Mouse (Mus musculus) brain, adult 2 months (tissue): Measurements from ENCODE around the gene B3gat1.

Experiments used
- DNase-seq: peaks from one replicate; pipeline ENCODE4 v3.0.0; 2011; ENCODE audit warnings: low read depth, low spot score

B3gat1 gene

GRCm38 (mm10) chr9:26776122-26776902, 42.8 kb downstream of the B3gat1 start:
- DNase-seq: peak; percentile 84

- no peak for DNase-seq
Measured at GRCm38 (mm10) chr9:26778421-26778820, 44.9 kb downstream of the B3gat1 start.

DNA sequence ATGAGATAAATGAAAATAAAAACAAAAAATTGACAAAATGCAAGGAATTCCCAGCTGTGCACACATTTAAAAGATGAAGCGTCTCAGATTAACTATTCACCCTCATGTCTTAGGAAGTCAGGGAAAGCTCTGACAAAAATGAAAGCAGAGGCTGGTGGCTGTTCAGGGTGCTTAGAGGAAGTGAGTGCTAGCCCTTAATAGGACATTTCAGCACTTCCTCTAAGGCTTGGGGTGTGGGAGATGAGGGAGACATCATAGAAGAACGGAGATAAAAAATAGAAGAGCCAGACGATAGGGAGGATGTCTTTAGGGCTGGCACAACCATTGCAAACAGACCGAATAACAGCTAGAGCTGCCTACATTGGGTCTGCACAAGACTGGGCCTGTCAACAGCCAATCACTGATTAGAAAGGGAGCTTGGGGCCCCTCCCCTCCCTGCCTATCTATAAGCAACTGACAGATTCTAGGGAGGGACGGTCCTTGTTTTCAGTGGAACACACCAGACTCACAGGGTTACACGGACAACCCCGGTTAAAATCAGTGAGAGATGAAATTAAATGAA, 50.0 kb downstream of the B3gat1 start:
- DNase-seq: peak; percentile 40

DNA sequence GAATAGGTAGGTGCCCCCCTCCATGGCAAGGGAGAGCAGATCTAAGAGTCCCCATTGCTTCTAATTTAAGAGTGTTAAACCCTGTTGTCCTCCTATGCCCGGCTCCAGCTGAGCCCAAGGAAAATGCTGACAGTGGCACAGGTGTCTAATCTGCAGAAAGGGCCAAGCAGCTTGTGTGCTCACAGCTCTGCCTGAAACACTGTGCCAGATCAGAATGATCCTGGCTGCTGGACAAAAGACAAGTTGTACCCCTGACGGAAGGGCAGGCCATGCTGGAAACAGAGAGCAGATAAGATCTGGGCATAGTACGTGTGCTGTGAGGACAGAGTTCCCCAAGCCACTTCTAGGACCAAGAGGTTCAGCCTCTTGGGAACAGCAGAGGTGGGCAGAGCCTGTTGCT, 59.3 kb downstream of the B3gat1 start:
- DNase-seq: peak; percentile 37

- DNase-seq: no peak
Measured at GRCm38 (mm10) chr9:26798205-26798604, 64.7 kb downstream of the B3gat1 start.

DNA sequence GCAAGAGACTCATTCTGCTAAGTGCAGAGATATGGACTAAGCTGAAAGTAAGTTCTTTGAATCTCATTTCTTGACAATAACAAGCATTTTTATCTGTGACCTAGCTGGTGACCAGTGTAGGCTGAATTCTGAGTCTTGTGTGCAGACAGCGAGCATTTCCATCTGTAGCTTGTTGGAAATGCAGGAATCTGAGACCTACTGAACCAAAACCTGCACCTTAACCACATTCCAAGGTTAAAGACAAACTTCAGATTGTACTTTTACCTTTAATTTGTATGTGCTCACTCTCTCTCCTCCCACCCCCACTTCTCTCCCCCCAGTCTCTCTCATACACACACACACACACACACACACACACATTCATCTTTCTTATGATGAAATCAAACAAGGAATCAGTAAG, 65.2 kb downstream of the B3gat1 start:
- DNase-seq: no peak

GRCm38 (mm10) chr9:26800357-26800756, 66.8 kb downstream of the B3gat1 start:
- DNase-seq: no peak

DNA sequence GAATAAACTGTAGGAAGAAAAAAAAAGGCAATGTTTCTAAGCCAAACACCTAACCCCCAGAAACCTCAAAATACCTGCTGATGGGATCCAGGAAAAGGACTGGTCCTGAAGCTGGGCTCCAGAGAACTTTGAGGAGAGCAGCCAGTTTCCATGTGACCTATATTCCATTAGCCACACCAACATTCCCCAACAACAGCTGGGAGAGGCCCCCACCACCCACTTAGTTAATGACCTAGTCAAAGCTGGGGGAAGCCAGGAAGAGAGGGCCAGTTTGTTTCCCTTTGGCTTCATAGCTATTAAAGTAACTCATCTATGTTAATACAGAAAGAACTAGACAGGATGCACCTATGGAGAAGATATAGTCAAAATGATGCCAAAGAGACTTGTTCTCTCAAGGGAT, 70.8 kb downstream of the B3gat1 start:
- no peak for DNase-seq

DNA sequence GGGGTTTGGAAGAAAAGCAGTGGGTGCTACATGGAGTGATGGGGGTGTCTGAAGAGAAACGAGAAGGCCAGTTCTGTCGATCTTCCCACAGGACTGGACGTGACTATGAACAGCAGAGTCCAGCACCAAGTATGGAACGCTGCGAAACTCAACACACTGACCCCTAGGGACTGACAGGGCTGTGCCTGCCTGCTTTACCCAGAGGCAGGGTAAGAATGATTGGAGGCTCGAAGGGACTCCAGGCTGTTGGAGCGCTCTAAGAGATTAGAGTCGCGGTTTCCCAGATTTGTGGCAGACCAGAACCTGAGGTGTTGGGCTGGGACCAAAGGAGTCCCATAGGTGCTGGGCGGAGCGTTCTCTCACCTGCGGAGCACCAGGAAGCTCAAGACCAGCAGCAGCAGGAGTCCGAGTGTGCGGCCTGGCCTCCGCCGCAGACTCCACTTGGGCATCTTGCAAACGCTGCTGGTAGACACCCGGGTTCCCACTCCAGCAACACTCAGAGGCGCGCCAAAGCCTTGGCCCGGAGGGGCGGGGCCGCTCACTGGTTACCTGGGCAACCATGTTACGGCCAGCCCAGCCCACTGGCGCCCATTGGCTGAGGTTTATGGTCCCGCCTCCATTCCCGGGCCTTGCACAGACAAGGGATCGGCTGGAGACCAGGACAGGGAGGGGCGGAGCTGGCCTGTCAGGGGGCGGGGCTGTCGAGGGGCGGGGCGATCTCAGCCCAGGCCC, 72.6 kb downstream of the B3gat1 start, which contains the start of gene Glb1l2:
Gene Glb1l2, minus strand, starts transcription at position 534 of the 732 bp plus-strand sequence.
- peak; percentile 87 for DNase-seq

GRCm38 (mm10) chr9:26808735-26809134, 75.2 kb downstream of the B3gat1 start:
- no peak for DNase-seq
